Mouse (Mus musculus): Measurements from ENCODE around the gene Tctex1d1. TPM values are rescaled to one million over a fixed set of nuclear protein-coding genes. Genes with fewer than 3 reads are reported as not detected.
A peak's percentile ranks its signal among the peaks of the same experiment; 100 is the strongest.

The Tctex1d1 gene
- polyA plus RNA-seq, 1 experiment from 2014 or later, result 0.80 TPM

GRCm38 (mm10) chr4:102988526-102988925 lies 10.1 kb downstream of the Tctex1d1 start:
- no peaks in the 10 kb centered on the region for H3K9me3 ChIP-seq
- H3K4me1 ChIP-seq (replicated peaks), result no peaks in the 10 kb centered on the region; the same call in 1 of the 2 replicates
- no peaks in the 10 kb centered on the region for H3K27me3 ChIP-seq
- H3K4me3 ChIP-seq (replicated peaks), result no peak overlapping the region
- H3K4me2 ChIP-seq, result no peak overlapping the region
- no peak for ATAC-seq (ENCODE audit: insufficient number of reproducible peaks, insufficient read depth, low FRiP score, low TSS enrichment, low read depth)
- 73% methylated on average over 6 of the region's 6 CpGs for WGBS
- no peak overlapping the region for H3K27ac ChIP-seq
- H3K9ac ChIP-seq (replicated peaks), result no peak overlapping the region
- H3K36me3 ChIP-seq, result no peaks in the 10 kb centered on the region

- Histone ChIP-seq H3K4me2 (no peak overlapping the region), H3K27me3 (no peaks in the 10 kb centered on the region), H3K9ac (replicated peaks) (no peak overlapping the region), H3K27ac (no peak overlapping the region), H3K4me3 (replicated peaks) (no peak overlapping the region), H3K36me3 (no peaks in the 10 kb centered on the region), H3K4me1 (replicated peaks) (no peaks in the 10 kb centered on the region; the same call in 1 of the 2 replicates), H3K9me3 (no peaks in the 10 kb centered on the region)
- no peak for ATAC-seq (ENCODE audit: insufficient number of reproducible peaks, insufficient read depth, low FRiP score, low TSS enrichment, low read depth)
- 80% methylated on average over 5 of the region's 5 CpGs for WGBS
These were observed 11.0 kb downstream of the Tctex1d1 start for GRCm38 (mm10) chr4:102989391-102989790.

DNA sequence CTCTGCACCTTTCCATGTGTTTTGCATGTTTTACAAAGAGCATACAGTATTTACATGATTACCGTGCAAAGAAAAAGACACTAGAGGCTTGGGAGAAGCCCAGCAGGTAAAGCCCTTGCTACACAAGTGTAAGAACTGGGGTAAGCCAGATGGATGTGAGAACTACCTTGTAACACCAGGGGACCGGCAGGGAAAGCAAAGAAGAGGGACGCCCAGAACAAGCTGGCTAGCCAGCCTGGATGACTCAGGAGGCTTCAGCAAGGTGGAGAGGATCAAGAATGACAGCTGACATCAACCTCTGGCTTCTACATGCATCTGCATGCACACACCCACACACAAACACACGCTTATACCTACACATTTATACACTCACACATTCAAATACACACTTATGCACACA lies 11.6 kb downstream of the Tctex1d1 start:
- WGBS, result 74% methylated on average over 4 of the region's 4 CpGs
- ATAC-seq (ENCODE audit: insufficient number of reproducible peaks, insufficient read depth, low FRiP score, low TSS enrichment, low read depth), result no peak
- no peaks in the 10 kb centered on the region for H3K9me3 ChIP-seq

GRCm38 (mm10) chr4:102990595-102991340 lies 12.4 kb downstream of the Tctex1d1 start:
- Histone ChIP-seq H3K4me1 (replicated peaks) (no peaks in the 10 kb centered on the region; the same call in 1 of the 2 replicates), H3K9ac (replicated peaks) (no peak overlapping the region), H3K27ac (no peak overlapping the region), H3K27me3 (no peaks in the 10 kb centered on the region), H3K9me3 (no peaks in the 10 kb centered on the region), H3K36me3 (no peaks in the 10 kb centered on the region), H3K4me3 (replicated peaks) (no peak overlapping the region), H3K4me2 (no peak overlapping the region)
- ATAC-seq (ENCODE audit: insufficient number of reproducible peaks, insufficient read depth, low FRiP score, low TSS enrichment, low read depth), result no peak
- 72% methylated on average over 11 of the region's 11 CpGs for WGBS

More for the DNA sequence above, 11.6 kb downstream of the Tctex1d1 start:
- H3K9ac ChIP-seq (replicated peaks), result no peak overlapping the region
- no peak overlapping the region for H3K4me2 ChIP-seq
- H3K4me1 ChIP-seq (replicated peaks), result no peaks in the 10 kb centered on the region; the same call in 1 of the 2 replicates
- no peak overlapping the region for H3K27ac ChIP-seq
- H3K4me3 ChIP-seq (replicated peaks), result no peak overlapping the region
- H3K27me3 ChIP-seq, result no peaks in the 10 kb centered on the region
- H3K36me3 ChIP-seq, result no peaks in the 10 kb centered on the region

GRCm38 (mm10) chr4:102991685-102992084 lies 13.3 kb downstream of the Tctex1d1 start:
- Histone ChIP-seq H3K27ac (peak overlapping the region; percentile 50; the same call in 1 of the 2 replicates), H3K36me3 (no peaks in the 10 kb centered on the region), H3K4me3 (replicated peaks) (no peak overlapping the region), H3K4me2 (no peak overlapping the region), H3K9me3 (no peaks in the 10 kb centered on the region), H3K4me1 (replicated peaks) (no peaks in the 10 kb centered on the region; the same call in 1 of the 2 replicates), H3K27me3 (no peaks in the 10 kb centered on the region), H3K9ac (replicated peaks) (no peak overlapping the region)
- 72% methylated on average over 3 of the region's 3 CpGs for WGBS
- ATAC-seq (ENCODE audit: insufficient number of reproducible peaks, insufficient read depth, low FRiP score, low TSS enrichment, low read depth), result no peak

DNA sequence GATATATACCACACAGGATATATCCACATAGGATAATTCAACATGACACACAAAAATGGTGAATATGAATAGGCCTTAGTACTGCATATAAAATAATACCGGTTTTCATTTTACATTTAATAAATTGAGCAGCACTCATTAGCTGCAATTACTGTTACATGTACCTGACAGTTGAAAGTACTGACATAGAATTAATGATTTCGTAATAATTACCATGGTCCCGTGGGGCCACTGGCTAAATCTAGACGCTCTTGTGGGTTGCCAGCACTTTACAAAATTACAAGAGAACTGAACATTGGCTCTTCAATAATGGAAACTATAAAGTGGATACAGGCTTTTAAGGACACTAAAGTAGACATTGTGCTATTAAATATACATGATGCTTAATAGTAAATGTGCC lies 26.3 kb downstream of the Tctex1d1 start:
- no peak overlapping the region for H3K4me2 ChIP-seq
- no peak overlapping the region for H3K4me3 ChIP-seq (replicated peaks)
- no peak overlapping the region for H3K9ac ChIP-seq (replicated peaks)
- no peaks in the 10 kb centered on the region for H3K36me3 ChIP-seq
- ATAC-seq (ENCODE audit: insufficient number of reproducible peaks, insufficient read depth, low FRiP score, low TSS enrichment, low read depth), result no peak
- no peaks in the 10 kb centered on the region for H3K27me3 ChIP-seq
- H3K9me3 ChIP-seq, result no peaks in the 10 kb centered on the region
- H3K27ac ChIP-seq, result no peak overlapping the region
- WGBS, result 63% methylated on average over 4 of the region's 4 CpGs
- H3K4me1 ChIP-seq (replicated peaks), result peaks cover 32% of the 10 kb centered on the region

DNA sequence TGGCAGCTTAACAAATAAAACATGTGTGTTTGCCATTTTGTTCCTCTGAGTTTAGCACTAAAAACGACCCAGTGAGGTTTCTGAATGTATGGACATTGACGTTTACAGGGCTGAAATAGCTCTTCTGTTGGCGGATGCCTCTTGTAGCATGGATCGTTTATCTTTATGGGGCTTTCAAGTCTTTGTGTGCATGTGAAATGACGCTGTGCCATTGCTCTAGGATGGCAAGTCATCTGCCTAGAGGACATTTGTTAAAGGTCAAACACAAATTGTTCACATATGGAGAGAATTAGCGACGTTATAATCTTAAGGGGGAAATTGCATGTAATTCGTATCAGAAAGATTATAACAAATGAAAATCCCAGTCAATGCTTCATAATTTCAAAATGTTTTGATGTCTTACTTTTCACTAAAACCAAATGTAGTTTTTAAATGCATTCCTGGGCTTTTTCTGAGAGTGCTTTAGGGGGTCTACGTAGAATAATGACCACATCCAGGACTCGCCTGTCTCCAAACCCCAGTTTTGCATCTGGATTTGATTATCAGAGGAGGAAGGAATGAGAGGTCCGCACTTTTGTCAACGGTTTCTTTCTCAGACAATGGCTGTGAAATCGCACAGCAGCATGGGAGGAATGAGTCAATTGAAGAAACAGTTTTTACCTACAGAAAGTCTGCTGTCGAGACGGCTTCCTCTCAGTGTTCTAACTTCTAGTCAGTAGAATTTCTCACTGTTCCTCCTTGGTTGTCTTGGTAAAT lies 27.0 kb downstream of the Tctex1d1 start:
- H3K27me3 ChIP-seq, result no peaks in the 10 kb centered on the region

DNA sequence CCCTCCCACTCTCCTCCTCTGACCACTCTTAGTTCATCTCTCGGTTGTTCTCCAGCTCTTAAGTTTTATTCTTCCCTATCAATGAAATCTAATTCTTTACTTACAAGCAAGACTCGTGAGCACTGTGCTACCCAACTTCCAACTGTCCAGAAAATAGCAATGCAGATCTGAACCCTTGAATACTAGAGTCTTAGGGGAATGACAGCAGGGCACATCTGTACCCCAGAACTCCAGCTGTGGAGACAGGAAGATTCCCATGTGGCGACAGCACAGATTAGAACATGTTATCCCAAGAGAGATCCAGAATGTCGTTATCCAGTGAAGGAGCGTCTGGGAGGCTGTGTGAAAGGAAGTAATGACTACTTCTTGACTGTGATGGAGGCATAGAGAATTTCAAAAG lies 27.9 kb downstream of the Tctex1d1 start:
- H3K9ac ChIP-seq (replicated peaks), result no peak overlapping the region
- peaks cover 32% of the 10 kb centered on the region for H3K4me1 ChIP-seq (replicated peaks)
- no peak overlapping the region for H3K4me2 ChIP-seq
- no peak overlapping the region for H3K4me3 ChIP-seq (replicated peaks)
- no peaks in the 10 kb centered on the region for H3K9me3 ChIP-seq
- no peaks in the 10 kb centered on the region for H3K36me3 ChIP-seq
- WGBS, result 68% methylated on average over 5 of the region's 5 CpGs
- no peak for ATAC-seq (ENCODE audit: insufficient number of reproducible peaks, insufficient read depth, low FRiP score, low TSS enrichment, low read depth)
- no peaks in the 10 kb centered on the region for H3K27me3 ChIP-seq
- peak overlapping the region; percentile 91 for H3K27ac ChIP-seq

More for the DNA sequence above, 27.0 kb downstream of the Tctex1d1 start:
- no peaks in the 10 kb centered on the region for H3K9me3 ChIP-seq
- H3K9ac ChIP-seq (replicated peaks), result no peak overlapping the region
- H3K4me2 ChIP-seq, result no peak overlapping the region
- peaks cover 32% of the 10 kb centered on the region for H3K4me1 ChIP-seq (replicated peaks)
- WGBS, result 10% methylated on average over 15 of the region's 15 CpGs
- H3K4me3 ChIP-seq (replicated peaks), result no peak overlapping the region
- H3K27ac ChIP-seq, result peak overlapping the region; percentile 91
- no peaks in the 10 kb centered on the region for H3K36me3 ChIP-seq
- no peak for ATAC-seq (ENCODE audit: insufficient number of reproducible peaks, insufficient read depth, low FRiP score, low TSS enrichment, low read depth)

- H3K4me1 ChIP-seq (replicated peaks), result peaks cover 34% of the 10 kb centered on the region
- H3K9ac ChIP-seq (replicated peaks), result no peak overlapping the region
- H3K36me3 ChIP-seq, result no peaks in the 10 kb centered on the region
- peak overlapping the region; percentile 91 for H3K27ac ChIP-seq
- no peaks in the 10 kb centered on the region for H3K9me3 ChIP-seq
- WGBS, result 19% methylated on average over 4 of the region's 4 CpGs
- no peak for ATAC-seq (ENCODE audit: insufficient number of reproducible peaks, insufficient read depth, low FRiP score, low TSS enrichment, low read depth)
- no peak overlapping the region for H3K4me3 ChIP-seq (replicated peaks)
- H3K27me3 ChIP-seq, result no peaks in the 10 kb centered on the region
- no peak overlapping the region for H3K4me2 ChIP-seq
These were observed 28.6 kb downstream of the Tctex1d1 start for GRCm38 (mm10) chr4:103006943-103007418.

- H3K4me3 ChIP-seq (replicated peaks), result no peak overlapping the region
- 93% methylated on average over 4 of the region's 4 CpGs for WGBS
- no peak overlapping the region for H3K9ac ChIP-seq (replicated peaks)
- no peaks in the 10 kb centered on the region for H3K27me3 ChIP-seq
- H3K36me3 ChIP-seq, result no peaks in the 10 kb centered on the region
- no peaks in the 10 kb centered on the region for H3K9me3 ChIP-seq
- no peak for ATAC-seq (ENCODE audit: insufficient number of reproducible peaks, insufficient read depth, low FRiP score, low TSS enrichment, low read depth)
- H3K27ac ChIP-seq, result no peak overlapping the region
- no peak overlapping the region for H3K4me2 ChIP-seq
- H3K4me1 ChIP-seq (replicated peaks), result peaks cover 41% of the 10 kb centered on the region
These were observed 32.3 kb downstream of the Tctex1d1 start for GRCm38 (mm10) chr4:103010734-103011133.

- H3K27ac ChIP-seq, result no peak overlapping the region
- 16% methylated on average over 7 of the region's 7 CpGs for WGBS
- no peak overlapping the region for H3K9ac ChIP-seq (replicated peaks)
- H3K36me3 ChIP-seq, result no peaks in the 10 kb centered on the region
- no peaks in the 10 kb centered on the region for H3K9me3 ChIP-seq
- H3K4me3 ChIP-seq (replicated peaks), result no peak overlapping the region
- no peaks in the 10 kb centered on the region for H3K27me3 ChIP-seq
- 0 out of 2 replicates have a peak overlapping the region, but pooled peaks have one; percentile 23 for H3K4me2 ChIP-seq
- ATAC-seq (ENCODE audit: insufficient number of reproducible peaks, insufficient read depth, low FRiP score, low TSS enrichment, low read depth), result no peak
- H3K4me1 ChIP-seq (replicated peaks), result peaks cover 35% of the 10 kb centered on the region
These were observed 33.4 kb downstream of the Tctex1d1 start for GRCm38 (mm10) chr4:103011823-103012222.

Data from limb, embryonic 12.5 days (tissue).